Mouse (Mus musculus) embryo, embryonic 10.5 days (tissue): ENCODE data around the gene Il7r.

Experiments
- DNase-seq: peaks from one replicate; pipeline ENCODE4 v3.0.0-alpha.2; 2015; ENCODE audit warnings: low spot score

The Il7r gene

GRCm38 (mm10) chr15:9471053-9471685 lies 58.8 kb downstream of the Il7r start:
- no peak for DNase-seq

- DNase-seq: no peak
Measured at GRCm38 (mm10) chr15:9464039-9464438, 65.9 kb downstream of the Il7r start.

DNA sequence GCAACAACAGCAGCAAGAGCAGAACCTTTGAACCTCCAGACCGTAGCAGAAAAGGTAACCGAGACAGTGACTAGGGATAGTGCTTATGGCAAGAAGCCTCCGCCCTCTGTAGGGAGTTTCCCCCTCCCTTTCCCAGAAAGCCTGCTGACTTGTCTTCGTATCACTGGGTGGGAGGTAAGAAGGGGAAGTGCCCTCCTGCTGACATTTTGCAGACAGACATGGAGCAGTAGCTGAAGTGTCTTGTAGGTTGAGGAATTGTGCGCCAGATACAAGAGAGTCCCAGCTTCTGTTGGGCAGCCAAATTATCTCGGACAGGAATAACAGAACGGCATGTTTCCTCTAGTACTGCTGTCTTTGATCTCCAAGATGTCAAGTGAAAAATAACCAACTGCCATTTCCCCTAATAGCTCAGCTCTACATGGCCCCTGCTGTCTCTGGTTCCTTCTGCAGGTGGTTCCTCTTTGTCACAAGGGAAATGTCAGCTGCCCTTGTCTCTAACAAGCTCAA lies 66.4 kb downstream of the Il7r start:
- DNase-seq: peak; percentile 4
